Mouse (Mus musculus): Measurements from ENCODE around the gene Ndufs3. TPM values are rescaled to one million over a fixed set of nuclear protein-coding genes. Genes with fewer than 3 reads are reported as not detected.

Gene Ndufs3
- total and polyA plus RNA-seq, 2 experiments from 2014 or later: 156 to 248 TPM

GRCm38 (mm10) chr2:90845234-90845633 lies 59.4 kb downstream of the Ndufs3 start:
- H3K9me3 ChIP-seq (ENCODE audit: low read length): no peaks in the 10 kb centered on the region
- no peak for TF ChIP-seq CTCF (IDR thresholded peaks at IDR 0.05; ENCODE audit: low read depth)
- H3K4me2 ChIP-seq (ENCODE audit: low read depth): no peak overlapping the region
- peaks cover 17% of the 10 kb centered on the region for H3K4me1 ChIP-seq (ENCODE audit: insufficient read depth)
- H3K36me3 ChIP-seq (ENCODE audit: insufficient read depth): peaks cover 1% of the 10 kb centered on the region; the same call in 1 of the 2 replicates
- H3K9ac ChIP-seq: no peak overlapping the region
- no peak for DNase-seq
- H3K27ac ChIP-seq (ENCODE audit: low read depth, low read length): no peak overlapping the region
- no peak overlapping the region for H3K4me3 ChIP-seq (ENCODE audit: low read depth, low read length)
- WGBS: 88% methylated on average over 5 of the region's 5 CpGs
- H3K27me3 ChIP-seq (ENCODE audit: insufficient read depth, low read length): no peaks in the 10 kb centered on the region
- no peak for ATAC-seq

Other genes with a start within 250 kb of the Ndufs3 start
- gene Nup160, start 227.6 kb downstream of the Ndufs3 start, total RNA-seq (2014; rRNA removed): 21.6 and 22.9 TPM in 2 replicates
- gene Nup160, start 227.6 kb downstream of the Ndufs3 start, polyA plus RNA-seq (2015; fragmentation: Nextera tagmentation; extraction: Ambion mirVana): 6.2 and 10.9 TPM in 2 replicates
- 77.0 and 98.6 TPM in 2 replicates for gene Fnbp4, start 159.5 kb downstream of the Ndufs3 start, total RNA-seq (2014; rRNA removed)
- gene Fnbp4, start 159.5 kb downstream of the Ndufs3 start, polyA plus RNA-seq (2015; fragmentation: Nextera tagmentation; extraction: Ambion mirVana): 28.4 and 48.8 TPM in 2 replicates
- gene Agbl2, start 122.1 kb downstream of the Ndufs3 start, total RNA-seq (2014; rRNA removed): 1.0 and 1.1 TPM in 2 replicates
- 0.58 and 0.77 TPM in 2 replicates for gene Agbl2, start 122.1 kb downstream of the Ndufs3 start, polyA plus RNA-seq (2015; fragmentation: Nextera tagmentation; extraction: Ambion mirVana)
- gene Mtch2, start 57.7 kb downstream of the Ndufs3 start, total RNA-seq (2014; rRNA removed): 106 and 120 TPM in 2 replicates
- gene Mtch2, start 57.7 kb downstream of the Ndufs3 start, polyA plus RNA-seq (2015; fragmentation: Nextera tagmentation; extraction: Ambion mirVana): 222 and 224 TPM in 2 replicates
- gene C1qtnf4, start 19.0 kb downstream of the Ndufs3 start, total RNA-seq (2014; rRNA removed): 201 and 252 TPM in 2 replicates
- gene C1qtnf4, start 19.0 kb downstream of the Ndufs3 start, polyA plus RNA-seq (2015; fragmentation: Nextera tagmentation; extraction: Ambion mirVana): 185 and 189 TPM in 2 replicates
- gene Kbtbd4, start 87 bp downstream of the Ndufs3 start, total RNA-seq (2014; rRNA removed): 49.5 and 59.4 TPM in 2 replicates
- gene Kbtbd4, start 87 bp downstream of the Ndufs3 start, polyA plus RNA-seq (2015; fragmentation: Nextera tagmentation; extraction: Ambion mirVana): 54.3 and 60.3 TPM in 2 replicates
- gene Celf1, start 35.6 kb upstream of the Ndufs3 start, total RNA-seq (2014; rRNA removed): 74.5 and 83.7 TPM in 2 replicates
- gene Celf1, start 35.6 kb upstream of the Ndufs3 start, polyA plus RNA-seq (2015; fragmentation: Nextera tagmentation; extraction: Ambion mirVana): 56.9 and 72.2 TPM in 2 replicates
- gene Rapsn, start 130.8 kb upstream of the Ndufs3 start, total RNA-seq (2014; rRNA removed): 0.38 and 1.2 TPM in 2 replicates
- 0.93 and 1.1 TPM in 2 replicates for gene Rapsn, start 130.8 kb upstream of the Ndufs3 start, polyA plus RNA-seq (2015; fragmentation: Nextera tagmentation; extraction: Ambion mirVana)
- gene Psmc3, start 149.2 kb upstream of the Ndufs3 start, total RNA-seq (2014; rRNA removed): 184 and 255 TPM in 2 replicates
- 242 and 253 TPM in 2 replicates for gene Psmc3, start 149.2 kb upstream of the Ndufs3 start, polyA plus RNA-seq (2015; fragmentation: Nextera tagmentation; extraction: Ambion mirVana)
- 25.5 and 26.8 TPM in 2 replicates for gene Slc39a13, start 165.6 kb upstream of the Ndufs3 start, total RNA-seq (2014; rRNA removed)
- gene Slc39a13, start 165.6 kb upstream of the Ndufs3 start, polyA plus RNA-seq (2015; fragmentation: Nextera tagmentation; extraction: Ambion mirVana): 19.7 and 22.3 TPM in 2 replicates
- gene Spi1, start 177.6 kb upstream of the Ndufs3 start, total RNA-seq (2014; rRNA removed): 2.2 and 3.9 TPM in 2 replicates
- 4.7 and 5.1 TPM in 2 replicates for gene Spi1, start 177.6 kb upstream of the Ndufs3 start, polyA plus RNA-seq (2015; fragmentation: Nextera tagmentation; extraction: Ambion mirVana)
- gene Mybpc3, start 213.3 kb upstream of the Ndufs3 start, total RNA-seq (2014; rRNA removed): 0.38 TPM in 1 of 2 replicates, not detected in the other
- 0.04 TPM in 1 of 2 replicates, not detected in the other for gene Mybpc3, start 213.3 kb upstream of the Ndufs3 start, polyA plus RNA-seq (2015; fragmentation: Nextera tagmentation; extraction: Ambion mirVana)